Mouse (Mus musculus): Measurements from ENCODE around the gene Hyal1. TPM values are rescaled to one million over a fixed set of nuclear protein-coding genes. Genes with fewer than 3 reads are reported as not detected.

The Hyal1 gene
- total and polyA plus RNA-seq, 3 experiments: 2.2 to 7.3 (median 2.3) TPM

DNA sequence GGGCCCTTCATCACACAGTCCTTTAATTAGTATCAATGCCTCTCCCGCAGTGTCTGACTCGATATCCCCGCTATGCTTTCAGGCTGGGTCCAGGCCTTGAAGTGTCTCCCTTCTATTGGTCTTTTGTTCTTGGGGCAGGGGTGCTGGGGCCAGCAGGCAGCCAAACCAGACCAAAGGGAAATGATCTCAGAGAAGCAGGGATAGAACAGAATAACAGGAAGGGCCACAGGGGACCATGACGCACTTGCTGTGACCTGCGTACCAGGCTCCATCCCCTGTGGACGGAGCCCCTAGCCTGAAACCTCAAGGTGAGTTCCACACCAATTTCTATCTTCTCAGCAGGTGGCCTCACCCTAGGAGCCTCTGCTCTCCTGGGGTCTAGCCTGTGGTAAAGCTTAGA is 41.4 kb downstream of the Hyal1 start:
- no peak overlapping the region for H3K4me3 ChIP-seq (ENCODE audit: low read depth, low read length)
- H3K4me1 ChIP-seq (ENCODE audit: insufficient read depth, low read depth, low read length): peaks cover 17% of the 10 kb centered on the region
- DNase-seq (ENCODE audit: low spot score) (no peak), ATAC-seq (ENCODE audit: extremely low read depth, insufficient number of reproducible peaks, low FRiP score, poor library complexity, severe bottlenecking) (no peak)
- peaks cover 87% of the 10 kb centered on the region for H3K36me3 ChIP-seq (replicated peaks)
- no peak for TF ChIP-seq TAL1 (conservative IDR thresholded peaks at IDR 0.05; ENCODE audit: low read depth, low read length)
- no peak for TF ChIP-seq POLR2AphosphoS5 (IDR thresholded peaks at IDR 0.05; ENCODE audit: insufficient replicate concordance, low read depth, low read length)
- no peak for TF ChIP-seq CTCF (IDR thresholded peaks at IDR 0.05; ENCODE audit: low read depth, low read length)
- no peak for TF ChIP-seq GATA1 (IDR thresholded peaks at IDR 0.05; ENCODE audit: borderline replicate concordance, low read length)
- no peak for TF ChIP-seq GATA2 (IDR thresholded peaks at IDR 0.05; ENCODE audit: borderline replicate concordance, low read depth, low read length)
- no peaks in the 10 kb centered on the region for H3K27me3 ChIP-seq (ENCODE audit: insufficient read depth, low read length)
- no peaks in the 10 kb centered on the region for H3K9me3 ChIP-seq (replicated peaks)

DNA sequence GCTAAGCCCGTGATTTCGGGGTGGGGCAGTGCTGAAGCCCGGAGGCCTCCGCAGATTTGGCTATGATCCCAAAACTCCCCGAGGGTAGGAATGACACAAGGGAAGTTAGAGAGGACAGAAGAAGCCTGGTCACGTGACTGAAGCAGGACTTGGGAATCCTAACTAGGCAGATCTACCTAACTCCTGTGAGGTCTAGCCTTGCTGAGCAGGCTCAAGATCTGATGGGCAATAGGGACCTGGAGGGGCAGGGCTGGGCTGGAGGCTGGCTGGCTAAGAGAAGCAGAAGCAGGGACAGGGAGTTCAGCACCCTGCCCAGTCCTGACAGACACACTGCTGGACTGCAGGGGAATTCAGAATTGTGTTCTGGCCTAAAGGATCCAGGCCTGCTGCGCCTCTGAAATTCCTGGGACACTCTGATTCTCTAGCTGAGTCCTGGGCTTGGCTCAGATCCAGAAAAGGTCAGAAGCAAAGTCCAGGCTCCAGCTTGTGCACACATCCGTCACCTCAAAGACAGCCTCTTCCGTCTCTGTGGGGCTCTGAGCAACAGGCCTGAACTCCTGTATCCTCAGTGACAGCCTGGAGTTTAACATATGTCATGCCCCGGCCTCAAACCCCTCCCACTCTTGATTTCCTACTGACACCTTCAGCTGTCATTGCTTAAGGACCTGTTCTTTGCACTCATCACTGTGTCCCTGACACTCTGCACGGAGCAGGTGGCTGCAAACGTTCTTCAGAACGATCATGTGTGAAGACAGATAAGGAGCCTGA is 42.2 kb downstream of the Hyal1 start:
- Histone ChIP-seq H3K27me3 (ENCODE audit: insufficient read depth, low read length) (no peaks in the 10 kb centered on the region), H3K4me3 (ENCODE audit: low read depth, low read length) (no peak overlapping the region), H3K9me3 (replicated peaks) (no peaks in the 10 kb centered on the region), H3K36me3 (replicated peaks) (peaks cover 91% of the 10 kb centered on the region), H3K4me1 (ENCODE audit: insufficient read depth, low read depth, low read length) (peaks cover 20% of the 10 kb centered on the region)
- TF ChIP-seq TAL1 (conservative IDR thresholded peaks at IDR 0.05; ENCODE audit: low read depth, low read length): no peak
- TF ChIP-seq CTCF (IDR thresholded peaks at IDR 0.05; ENCODE audit: low read depth, low read length): no peak
- TF ChIP-seq GATA2 (IDR thresholded peaks at IDR 0.05; ENCODE audit: borderline replicate concordance, low read depth, low read length): no peak
- no peak for TF ChIP-seq GATA1 (IDR thresholded peaks at IDR 0.05; ENCODE audit: borderline replicate concordance, low read length)
- TF ChIP-seq POLR2AphosphoS5 (IDR thresholded peaks at IDR 0.05; ENCODE audit: insufficient replicate concordance, low read depth, low read length): no peak
- no peak for DNase-seq (ENCODE audit: low spot score)
- no peak for ATAC-seq (ENCODE audit: extremely low read depth, insufficient number of reproducible peaks, low FRiP score, poor library complexity, severe bottlenecking)

DNA sequence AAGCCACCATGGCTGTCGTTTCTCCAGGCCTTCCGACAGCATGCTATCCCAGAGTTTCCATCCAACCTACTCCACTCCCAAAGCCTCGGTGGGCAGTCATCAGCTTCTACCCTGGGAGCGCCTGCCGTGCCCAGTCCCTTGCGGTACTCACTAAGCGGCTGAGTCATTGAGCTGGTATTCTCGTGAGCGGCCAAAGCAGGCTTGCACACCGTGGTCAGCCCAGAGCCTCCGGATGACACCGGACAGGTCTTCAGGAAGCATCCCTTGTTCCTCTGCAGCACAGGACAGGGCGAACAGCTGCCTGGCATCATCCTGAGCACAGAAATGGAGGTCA is 42.8 kb downstream of the Hyal1 start:
- ATAC-seq (ENCODE audit: extremely low read depth, insufficient number of reproducible peaks, low FRiP score, poor library complexity, severe bottlenecking): no peak
- TF ChIP-seq POLR2AphosphoS5 (IDR thresholded peaks at IDR 0.05; ENCODE audit: insufficient replicate concordance, low read depth, low read length) (no peak), GATA2 (IDR thresholded peaks at IDR 0.05; ENCODE audit: borderline replicate concordance, low read depth, low read length) (no peak), TAL1 (conservative IDR thresholded peaks at IDR 0.05; ENCODE audit: low read depth, low read length) (no peak), CTCF (IDR thresholded peaks at IDR 0.05; ENCODE audit: low read depth, low read length) (no peak), GATA1 (IDR thresholded peaks at IDR 0.05; ENCODE audit: borderline replicate concordance, low read length) (no peak)
- no peaks in the 10 kb centered on the region for H3K27me3 ChIP-seq (ENCODE audit: insufficient read depth, low read length)

DNA sequence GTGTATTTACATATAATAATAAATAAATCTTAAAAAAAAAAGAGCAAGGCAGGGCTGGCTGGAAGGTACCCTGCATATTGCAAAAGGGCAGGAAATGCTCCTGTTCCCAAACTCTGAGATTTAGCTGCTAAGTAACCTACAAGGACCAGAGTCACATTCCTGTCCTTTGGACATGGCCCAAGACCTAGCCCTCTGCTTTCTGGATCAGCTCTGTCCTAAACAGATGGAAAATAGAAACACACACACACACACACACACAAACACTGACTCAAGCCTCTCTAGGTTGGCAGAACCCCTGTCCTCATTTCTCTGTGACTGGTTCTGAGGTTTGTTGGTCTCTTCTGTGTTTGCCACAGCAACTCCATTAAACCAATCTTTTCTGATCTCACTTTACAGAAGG is 44.2 kb downstream of the Hyal1 start:
- Histone ChIP-seq H3K9me3 (replicated peaks) (no peaks in the 10 kb centered on the region), H3K36me3 (replicated peaks) (peaks cover 91% of the 10 kb centered on the region), H3K27me3 (ENCODE audit: insufficient read depth, low read length) (no peaks in the 10 kb centered on the region), H3K4me1 (ENCODE audit: insufficient read depth, low read depth, low read length) (peaks cover 40% of the 10 kb centered on the region), H3K4me3 (ENCODE audit: low read depth, low read length) (no peak overlapping the region)
- DNase-seq (ENCODE audit: low spot score): no peak
- TF ChIP-seq GATA1 (IDR thresholded peaks at IDR 0.05; ENCODE audit: borderline replicate concordance, low read length) (no peak), TAL1 (conservative IDR thresholded peaks at IDR 0.05; ENCODE audit: low read depth, low read length) (no peak), CTCF (IDR thresholded peaks at IDR 0.05; ENCODE audit: low read depth, low read length) (no peak), POLR2AphosphoS5 (IDR thresholded peaks at IDR 0.05; ENCODE audit: insufficient replicate concordance, low read depth, low read length) (no peak), GATA2 (IDR thresholded peaks at IDR 0.05; ENCODE audit: borderline replicate concordance, low read depth, low read length) (no peak)
- ATAC-seq (ENCODE audit: extremely low read depth, insufficient number of reproducible peaks, low FRiP score, poor library complexity, severe bottlenecking): no peak

More for the DNA sequence above, 42.8 kb downstream of the Hyal1 start:
- peaks cover 91% of the 10 kb centered on the region for H3K36me3 ChIP-seq (replicated peaks)
- no peak overlapping the region for H3K4me3 ChIP-seq (ENCODE audit: low read depth, low read length)
- DNase-seq (ENCODE audit: low spot score): no peak
- H3K9me3 ChIP-seq (replicated peaks): no peaks in the 10 kb centered on the region
- peaks cover 26% of the 10 kb centered on the region for H3K4me1 ChIP-seq (ENCODE audit: insufficient read depth, low read depth, low read length)

DNA sequence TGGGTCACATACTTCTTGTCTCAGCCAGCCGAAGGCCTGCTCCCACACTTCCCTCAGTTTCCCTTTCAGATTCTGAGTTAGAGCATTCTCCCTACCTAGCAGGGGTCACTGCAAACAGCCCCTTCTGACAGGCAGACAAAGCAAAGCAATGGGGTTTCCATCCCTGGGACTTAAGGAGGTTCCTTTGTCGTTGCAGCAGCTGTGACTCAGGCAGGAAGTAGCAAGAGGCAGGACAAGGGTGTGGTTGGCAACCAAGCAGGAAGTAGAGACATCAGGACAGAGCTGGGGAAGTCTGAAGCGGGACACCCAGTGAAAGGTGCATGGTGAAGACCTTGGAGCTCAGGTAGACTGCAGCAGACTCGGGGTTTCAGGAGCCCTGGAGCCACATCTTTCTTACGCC is 47.8 kb downstream of the Hyal1 start:
- Histone ChIP-seq H3K27me3 (ENCODE audit: insufficient read depth, low read length) (no peaks in the 10 kb centered on the region), H3K9me3 (replicated peaks) (no peaks in the 10 kb centered on the region), H3K4me1 (ENCODE audit: insufficient read depth, low read depth, low read length) (peaks cover 67% of the 10 kb centered on the region), H3K36me3 (replicated peaks) (peaks cover 94% of the 10 kb centered on the region), H3K4me3 (ENCODE audit: low read depth, low read length) (peak overlapping the region; percentile 55; the same call in 1 of the 2 replicates)
- ATAC-seq (ENCODE audit: extremely low read depth, insufficient number of reproducible peaks, low FRiP score, poor library complexity, severe bottlenecking) (peak; percentile 67), DNase-seq (ENCODE audit: low spot score) (peak; percentile 54)
- no peak for TF ChIP-seq TAL1 (conservative IDR thresholded peaks at IDR 0.05; ENCODE audit: low read depth, low read length)
- TF ChIP-seq GATA2 (IDR thresholded peaks at IDR 0.05; ENCODE audit: borderline replicate concordance, low read depth, low read length): no peak
- TF ChIP-seq POLR2AphosphoS5 (IDR thresholded peaks at IDR 0.05; ENCODE audit: insufficient replicate concordance, low read depth, low read length): no peak
- no peak for TF ChIP-seq GATA1 (IDR thresholded peaks at IDR 0.05; ENCODE audit: borderline replicate concordance, low read length)
- no peak for TF ChIP-seq CTCF (IDR thresholded peaks at IDR 0.05; ENCODE audit: low read depth, low read length)

DNA sequence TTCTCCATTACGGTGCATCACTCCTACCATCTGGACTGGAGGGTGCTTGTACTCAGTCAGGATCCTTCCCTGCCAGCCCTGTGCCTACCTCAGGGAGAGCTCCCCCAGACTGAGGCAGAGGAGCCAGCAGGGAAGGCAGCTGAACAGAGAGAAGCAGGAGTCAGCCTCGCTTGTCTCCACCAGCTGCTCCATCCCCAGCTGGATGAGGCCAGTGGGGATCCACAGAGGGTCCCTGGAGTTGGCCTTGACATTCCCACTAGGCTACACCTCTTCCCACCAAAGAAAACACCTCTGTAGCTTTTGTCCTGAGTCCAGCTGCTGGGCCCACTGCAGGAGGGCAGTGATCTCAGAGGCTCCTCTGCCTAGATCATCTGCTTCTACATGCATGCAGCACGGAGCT is 48.2 kb downstream of the Hyal1 start:
- H3K4me1 ChIP-seq (ENCODE audit: insufficient read depth, low read depth, low read length): peaks cover 67% of the 10 kb centered on the region
- ATAC-seq (ENCODE audit: extremely low read depth, insufficient number of reproducible peaks, low FRiP score, poor library complexity, severe bottlenecking): no peak
- peaks cover 94% of the 10 kb centered on the region for H3K36me3 ChIP-seq (replicated peaks)
- H3K27me3 ChIP-seq (ENCODE audit: insufficient read depth, low read length): no peaks in the 10 kb centered on the region
- no peak for TF ChIP-seq TAL1 (conservative IDR thresholded peaks at IDR 0.05; ENCODE audit: low read depth, low read length)
- no peak for TF ChIP-seq CTCF (IDR thresholded peaks at IDR 0.05; ENCODE audit: low read depth, low read length)
- no peak for TF ChIP-seq GATA1 (IDR thresholded peaks at IDR 0.05; ENCODE audit: borderline replicate concordance, low read length)
- TF ChIP-seq POLR2AphosphoS5 (IDR thresholded peaks at IDR 0.05; ENCODE audit: insufficient replicate concordance, low read depth, low read length): no peak
- TF ChIP-seq GATA2 (IDR thresholded peaks at IDR 0.05; ENCODE audit: borderline replicate concordance, low read depth, low read length): no peak
- peak overlapping the region; percentile 55; the same call in 1 of the 2 replicates for H3K4me3 ChIP-seq (ENCODE audit: low read depth, low read length)
- no peak for DNase-seq (ENCODE audit: low spot score)
- H3K9me3 ChIP-seq (replicated peaks): no peaks in the 10 kb centered on the region

Measured in G1E (cell line).